Mouse (Mus musculus): ENCODE results near the gene Slc43a3.

Slc43a3 gene

GRCm38 (mm10) chr2:84937491-84938150, 1.2 kb downstream of the Slc43a3 start:
- DNase-seq (ENCODE audit: low read depth, low spot score), result peak; percentile 44

GRCm38 (mm10) chr2:84938249-84938946, 2.0 kb downstream of the Slc43a3 start:
- peak; percentile 90 for DNase-seq (ENCODE audit: low read depth, low spot score)

GRCm38 (mm10) chr2:84939306-84939705, 2.9 kb downstream of the Slc43a3 start:
- DNase-seq (ENCODE audit: low read depth, low spot score), result no peak

- peak; percentile 69 for DNase-seq (ENCODE audit: low read depth, low spot score)
Measured at GRCm38 (mm10) chr2:84939711-84940110, 3.3 kb downstream of the Slc43a3 start.

- DNase-seq (ENCODE audit: low read depth, low spot score), result no peak
Measured at GRCm38 (mm10) chr2:84941332-84941731, 5.0 kb downstream of the Slc43a3 start.

- no peak for DNase-seq (ENCODE audit: low read depth, low spot score)
Measured at GRCm38 (mm10) chr2:84941795-84942194, 5.4 kb downstream of the Slc43a3 start.

- no peak for DNase-seq (ENCODE audit: low read depth, low spot score)
Measured at GRCm38 (mm10) chr2:84947154-84947771, 10.9 kb downstream of the Slc43a3 start.

GRCm38 (mm10) chr2:84948252-84948651, 11.9 kb downstream of the Slc43a3 start:
- DNase-seq (ENCODE audit: low read depth, low spot score), result no peak

- DNase-seq (ENCODE audit: low read depth, low spot score), result no peak
Measured at GRCm38 (mm10) chr2:84948721-84949120, 12.3 kb downstream of the Slc43a3 start.

GRCm38 (mm10) chr2:84951027-84951426, 14.6 kb downstream of the Slc43a3 start:
- DNase-seq (ENCODE audit: low read depth, low spot score), result no peak

GRCm38 (mm10) chr2:84952251-84952650, 15.9 kb downstream of the Slc43a3 start:
- no peak for DNase-seq (ENCODE audit: low read depth, low spot score)

GRCm38 (mm10) chr2:84952693-84953092, 16.3 kb downstream of the Slc43a3 start:
- DNase-seq (ENCODE audit: low read depth, low spot score), result no peak

- no peak for DNase-seq (ENCODE audit: low read depth, low spot score)
Measured at GRCm38 (mm10) chr2:84955435-84955834, 19.1 kb downstream of the Slc43a3 start.

- no peak for DNase-seq (ENCODE audit: low read depth, low spot score)
Measured at GRCm38 (mm10) chr2:84956274-84956673, 19.9 kb downstream of the Slc43a3 start.

- DNase-seq (ENCODE audit: low read depth, low spot score), result no peak
Measured at GRCm38 (mm10) chr2:84958588-84959264, 22.3 kb downstream of the Slc43a3 start.

- DNase-seq (ENCODE audit: low read depth, low spot score), result no peak
Measured at GRCm38 (mm10) chr2:84961300-84961699, 24.9 kb downstream of the Slc43a3 start.

GRCm38 (mm10) chr2:84961901-84962300, 25.5 kb downstream of the Slc43a3 start:
- no peak for DNase-seq (ENCODE audit: low read depth, low spot score)

- DNase-seq (ENCODE audit: low read depth, low spot score), result no peak
Measured at GRCm38 (mm10) chr2:84962906-84963507, 26.6 kb downstream of the Slc43a3 start.

GRCm38 (mm10) chr2:84964111-84964801, 27.9 kb downstream of the Slc43a3 start:
- no peak for DNase-seq (ENCODE audit: low read depth, low spot score)

- no peak for DNase-seq (ENCODE audit: low read depth, low spot score)
Measured at GRCm38 (mm10) chr2:84967318-84967991, 31.1 kb downstream of the Slc43a3 start.

- DNase-seq (ENCODE audit: low read depth, low spot score), result no peak
Measured at GRCm38 (mm10) chr2:84975580-84975979, 39.2 kb downstream of the Slc43a3 start.
